Mouse (Mus musculus) myocyte (in vitro differentiated cells): ENCODE data around the gene Crlf1.
A peak's percentile ranks its signal among the peaks of the same experiment; 100 is the strongest.

ENCODE experiments used
- E2F4 ChIP-seq: IDR thresholded peaks from one replicate; pipeline ENCODE4 v1.6.1; 2011; ENCODE audit warnings: mild to moderate bottlenecking, control low read depth, moderate library complexity; ENCODE audit not compliant: insufficient read depth
- MYOG ChIP-seq, 3 experiments: IDR thresholded peaks; one replicate each; pipeline ENCODE4 v1.6.1; 2011; ENCODE audit warnings: control low read depth in 2 of 3, low read depth in 2 of 3, mild to moderate bottlenecking in 2 of 3; ENCODE audit not compliant: insufficient read length in 2 of 3, control insufficient read depth in 1 of 3, insufficient read depth in 1 of 3
- POLR2A ChIP-seq: IDR thresholded peaks from one replicate; pipeline ENCODE4 v1.6.1; 2011; ENCODE audit warnings: low read depth, mild to moderate bottlenecking, control low read depth, moderate library complexity; ENCODE audit not compliant: insufficient read length
- POLR2AphosphoS2 ChIP-seq: IDR thresholded peaks from one replicate; pipeline ENCODE4 v1.6.1; 2011; ENCODE audit warnings: low read depth, control low read depth; ENCODE audit not compliant: insufficient read length
- SRF ChIP-seq: IDR thresholded peaks from one replicate; pipeline ENCODE4 v1.6.1; 2011; ENCODE audit warnings: low read depth; ENCODE audit not compliant: control insufficient read depth, insufficient read length
- TCF3 ChIP-seq: IDR thresholded peaks from one replicate; pipeline ENCODE4 v1.6.1; 2011; ENCODE audit warnings: low read depth, control low read depth; ENCODE audit not compliant: insufficient read length
- USF1 ChIP-seq: IDR thresholded peaks from one replicate; pipeline ENCODE4 v1.6.1; 2011; ENCODE audit warnings: low read depth, mild to moderate bottlenecking, control low read depth, moderate library complexity

DNA sequence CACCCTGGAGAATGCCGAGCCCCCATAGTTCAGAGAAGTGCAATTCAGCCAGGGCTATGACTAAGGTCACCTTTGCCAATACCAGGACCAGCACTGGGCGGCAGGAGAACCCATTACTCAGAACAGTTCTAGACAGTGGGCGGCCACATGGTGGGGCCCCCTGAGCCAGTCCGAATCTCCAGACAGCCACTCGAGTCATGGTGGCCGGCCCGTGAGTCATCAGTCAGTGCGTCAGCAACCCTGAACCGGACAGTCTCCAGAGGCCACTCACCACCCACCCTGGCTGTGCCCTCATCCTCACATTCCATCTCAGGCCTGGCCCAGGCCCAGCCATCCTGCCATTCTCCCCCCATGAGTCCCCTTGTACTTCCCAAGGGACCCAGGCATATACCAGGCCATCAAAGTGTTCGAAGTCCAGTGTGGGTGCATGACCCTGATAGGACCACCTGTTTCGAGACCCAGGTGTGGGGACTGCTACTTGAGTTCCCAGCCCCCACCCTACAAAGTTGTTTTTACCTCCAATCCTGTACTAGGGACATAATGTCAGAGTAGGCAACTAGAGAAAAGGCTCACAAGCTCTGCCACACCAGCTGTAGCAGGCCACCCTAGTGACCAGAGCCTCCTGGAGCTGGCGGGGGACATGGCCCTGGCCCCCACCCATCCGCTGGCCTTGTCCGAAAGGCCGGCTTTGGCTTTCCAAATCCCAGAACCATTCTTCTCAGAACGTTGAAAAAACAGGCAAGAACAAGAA, 31.0 kb upstream of the Crlf1 start:
- TF ChIP-seq MYOG (IDR thresholded peaks at IDR 0.05; ENCODE audit: control insufficient read depth in 1 of 3, insufficient read depth in 1 of 3, insufficient read length in 2 of 3, low read depth in 2 of 3) (no peak), POLR2A (no peak), SRF (no peak), TCF3 (no peak), POLR2AphosphoS2 (peak; percentile 26), E2F4 (no peak), USF1 (no peak)
